Mouse (Mus musculus) cortical plate, adult 2 months (tissue): ENCODE data around the gene Haao. TPM values are rescaled to one million over a fixed set of nuclear protein-coding genes. Genes with fewer than 3 reads are reported as not detected.
"Not testable (repeated sequence)": the region's sequence is repeated elsewhere in the genome, so short reads cannot be mapped to it uniquely, and the experiment has no call there.

Experiments used
- H3K27ac ChIP-seq: fragments of 200-500 bp; 2 replicates; pipeline ENCODE4 v1.5.1; 2012; ENCODE audit warnings: low read length, control low read depth, inconsistent platforms; ENCODE audit not compliant: insufficient read depth
- H3K4me1 ChIP-seq: fragments of 200-500 bp; 2 replicates; pipeline ENCODE4 v1.6.1; 2011; ENCODE audit warnings: low read length; ENCODE audit not compliant: control insufficient read depth, insufficient read depth
- H3K4me3 ChIP-seq: fragments of 200-500 bp; 2 replicates; pipeline ENCODE4 v1.5.1; 2011; ENCODE audit warnings: mild to moderate bottlenecking, low read length, control low read depth; ENCODE audit not compliant: insufficient read depth
- CTCF ChIP-seq: fragments of 200-500 bp; IDR thresholded peaks from 2 replicates; pipeline ENCODE4 v1.5.1; 2011; ENCODE audit warnings: mild to moderate bottlenecking, control low read depth, low read length; ENCODE audit not compliant: insufficient read depth; ENCODE audit errors: extremely low read depth
- POLR2A ChIP-seq: fragments of 200-500 bp; IDR thresholded peaks from 2 replicates; pipeline ENCODE4 v1.6.1; 2011; ENCODE audit warnings: mild to moderate bottlenecking, low read length, control low read depth; ENCODE audit not compliant: insufficient read depth; ENCODE audit errors: extremely low read depth
- polyA plus RNA-seq: library from polyadenylated mRNA; depleted of rRNA; stranded (reverse); fragments of >200 nt; gene quantifications from 2 replicates; pipeline ENCODE4 v1.2.3, GENCODE M21; 2012

The Haao gene
- polyA plus RNA-seq, 1 experiment: 0.88 TPM

DNA sequence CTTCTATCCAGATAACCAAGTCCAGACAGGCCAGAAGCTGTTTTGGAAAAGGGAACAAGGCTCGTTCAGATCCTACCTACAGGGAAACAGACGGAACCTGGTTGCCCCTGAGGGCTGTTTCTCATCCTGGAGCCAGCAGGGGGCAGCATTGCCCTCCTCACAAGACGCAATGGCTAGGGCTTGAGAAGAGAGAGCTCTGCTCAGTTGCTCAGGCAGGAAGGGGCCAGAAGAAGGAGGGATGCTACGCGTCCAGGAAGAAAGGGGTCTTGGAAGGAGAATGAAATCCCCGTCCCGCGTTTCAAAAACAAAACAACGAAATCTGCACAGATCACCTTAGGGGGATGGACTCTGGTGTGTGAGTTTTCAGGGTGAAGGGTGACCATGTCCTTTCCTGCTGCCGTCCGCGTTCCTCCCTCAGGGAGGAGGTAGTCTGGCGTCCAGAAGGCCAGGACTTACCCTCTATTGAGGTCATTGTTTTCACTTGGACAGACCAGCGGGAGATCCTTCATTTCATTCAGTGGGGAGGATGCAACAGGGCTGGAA lies 25.1 kb upstream of the Haao start:
- TF ChIP-seq CTCF: peak; percentile 93
- TF ChIP-seq POLR2A: no peak
- H3K4me1 ChIP-seq: no peaks in the 10 kb centered on the region
- no peak overlapping the region for H3K4me3 ChIP-seq
- no peak overlapping the region for H3K27ac ChIP-seq

DNA sequence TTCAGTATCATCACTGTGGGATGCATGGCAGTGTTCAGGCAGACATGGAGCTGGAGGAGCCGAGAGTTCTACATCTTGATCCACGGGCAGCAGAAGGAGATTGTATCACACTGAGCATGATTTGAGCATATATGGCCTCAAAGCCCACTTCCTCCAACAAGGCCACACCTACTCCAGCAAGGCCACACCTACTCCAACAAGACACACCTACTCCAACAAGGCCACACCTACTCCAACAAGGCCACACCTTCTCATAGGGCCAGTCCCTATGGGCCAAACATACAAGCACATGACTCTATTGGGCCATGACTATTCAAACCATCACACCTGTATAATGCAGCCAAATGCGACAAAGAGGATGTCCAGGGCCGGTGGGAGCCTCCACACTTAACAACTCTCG lies 23.6 kb upstream of the Haao start:
- Histone ChIP-seq H3K27ac (no peak overlapping the region), H3K4me1 (no peaks in the 10 kb centered on the region), H3K4me3 (no peak overlapping the region)
- TF ChIP-seq POLR2A (no peak), CTCF (no peak)

GRCm38 (mm10) chr17:83870385-83870784 lies 22.6 kb upstream of the Haao start:
- Histone ChIP-seq H3K27ac (no peak overlapping the region), H3K4me3 (no peak overlapping the region), H3K4me1 (no peaks in the 10 kb centered on the region)
- TF ChIP-seq CTCF (no peak), POLR2A (no peak)

GRCm38 (mm10) chr17:83866582-83866981 lies 18.8 kb upstream of the Haao start:
- no peak overlapping the region for H3K27ac ChIP-seq
- TF ChIP-seq CTCF (peak; percentile 59), POLR2A (no peak)

DNA sequence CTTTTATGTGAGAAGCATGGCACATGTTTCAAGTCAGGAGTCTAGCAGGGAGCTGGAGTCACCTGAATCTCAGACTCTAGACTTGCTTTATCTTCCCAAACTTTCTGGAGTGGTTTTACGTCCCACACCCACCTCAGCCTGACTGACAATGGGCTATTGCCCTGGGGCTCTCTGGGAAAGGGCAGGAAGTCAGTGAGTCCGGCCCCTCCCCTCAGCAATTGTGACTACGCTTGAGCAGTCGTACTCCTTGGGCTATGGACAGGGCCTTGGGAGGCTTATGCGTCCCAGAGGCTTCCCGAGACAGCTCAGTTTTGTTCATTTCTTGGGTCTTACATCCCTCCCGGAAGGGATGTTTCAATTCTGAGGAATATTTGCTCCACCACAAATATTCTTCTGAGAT lies 17.6 kb upstream of the Haao start:
- no peak overlapping the region for H3K4me3 ChIP-seq
- H3K27ac ChIP-seq: no peak overlapping the region
- H3K4me1 ChIP-seq: no peaks in the 10 kb centered on the region
- TF ChIP-seq POLR2A (no peak), CTCF (no peak)

More at GRCm38 (mm10) chr17:83866582-83866981, 18.8 kb upstream of the Haao start:
- H3K4me1 ChIP-seq: no peaks in the 10 kb centered on the region
- no peak overlapping the region for H3K4me3 ChIP-seq

DNA sequence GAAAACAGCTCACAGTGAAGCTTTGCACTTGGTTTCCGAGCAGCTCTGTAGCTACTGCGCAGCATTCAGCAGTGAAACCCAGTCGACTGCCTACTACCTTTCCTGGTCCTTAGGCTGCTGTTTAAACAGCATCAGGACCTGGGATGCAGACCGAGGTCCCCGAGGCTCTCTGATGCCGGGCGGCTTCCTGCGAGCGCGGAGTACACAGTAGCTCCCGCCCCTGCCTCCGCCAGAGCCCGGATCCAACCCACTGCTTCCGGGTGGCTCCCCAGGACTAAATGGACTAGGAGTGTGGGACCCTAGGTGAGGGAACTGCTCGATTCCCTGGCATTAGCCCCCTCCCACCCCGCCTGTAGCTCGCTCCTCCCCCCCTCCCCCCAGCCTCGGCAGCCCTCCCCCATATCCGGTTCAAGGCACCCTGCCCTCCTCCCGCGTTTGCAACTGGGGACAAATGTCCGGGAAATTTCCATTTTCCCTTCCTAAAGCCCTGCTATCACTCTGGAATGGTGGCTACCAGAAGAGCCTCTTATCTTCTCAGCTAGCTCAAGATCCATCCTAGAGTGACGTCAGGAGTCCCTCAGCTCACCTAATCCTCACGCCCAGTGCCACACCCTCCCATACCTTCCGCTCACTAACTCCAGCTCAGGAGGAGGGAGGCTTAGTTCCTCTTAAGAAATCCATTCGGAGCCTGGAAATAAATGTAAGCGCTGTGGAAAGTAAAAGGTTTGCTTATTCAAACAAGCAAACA lies 14.5 kb upstream of the Haao start:
- H3K4me1 ChIP-seq: no peaks in the 10 kb centered on the region; the same call in 1 of the 2 replicates
- peak overlapping the region; percentile 77 for H3K27ac ChIP-seq
- TF ChIP-seq CTCF: no peak
- peak; percentile 42; the same call in 1 of the 2 replicates for TF ChIP-seq POLR2A
- peak overlapping the region; percentile 89 for H3K4me3 ChIP-seq

DNA sequence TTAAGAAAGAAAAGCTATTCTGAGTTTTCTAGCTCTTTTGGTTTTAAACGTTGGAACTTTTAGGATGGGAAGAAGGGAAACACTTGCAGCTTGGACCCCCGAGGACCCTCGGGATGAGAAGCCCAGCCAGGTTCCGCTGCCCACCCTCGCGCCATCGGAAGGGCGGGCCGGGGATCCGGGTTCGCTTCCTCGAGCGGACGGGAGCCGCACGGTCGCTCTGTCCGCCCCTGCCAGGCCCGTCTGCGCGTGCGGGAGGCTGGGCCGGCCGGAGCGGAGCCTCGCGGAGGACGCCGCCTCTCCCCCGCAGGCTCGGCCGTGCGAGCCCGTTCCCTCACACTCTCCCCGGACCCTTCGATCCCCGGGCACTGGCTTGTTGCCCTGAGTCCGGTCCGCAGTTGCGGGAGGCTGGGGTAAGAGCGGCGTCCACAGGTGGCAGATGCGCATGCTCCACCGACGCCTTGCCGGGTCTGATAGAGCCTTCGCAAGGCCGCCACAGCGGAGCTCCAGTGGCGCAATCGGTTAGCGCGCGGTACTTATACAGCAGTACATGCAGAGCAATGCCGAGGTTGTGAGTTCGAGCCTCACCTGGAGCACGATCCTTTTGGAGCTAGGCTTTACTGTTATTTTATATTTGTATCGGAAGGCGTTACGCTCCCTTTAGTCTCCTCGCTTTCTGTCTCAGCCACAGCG lies 13.8 kb upstream of the Haao start:
- Histone ChIP-seq H3K4me1 (no peaks in the 10 kb centered on the region; the same call in 1 of the 2 replicates), H3K27ac (peak overlapping the region; percentile 90), H3K4me3 (peak overlapping the region; percentile 89)
- TF ChIP-seq POLR2A (no peak; the same call in none of the 2 replicates), CTCF (no peak)

GRCm38 (mm10) chr17:83860968-83861367 lies 13.2 kb upstream of the Haao start:
- H3K27ac ChIP-seq, H3K4me1 ChIP-seq: not testable (repeated sequence)
- peak overlapping the region; percentile 89; the same call in 1 of the 2 replicates for H3K4me3 ChIP-seq

DNA sequence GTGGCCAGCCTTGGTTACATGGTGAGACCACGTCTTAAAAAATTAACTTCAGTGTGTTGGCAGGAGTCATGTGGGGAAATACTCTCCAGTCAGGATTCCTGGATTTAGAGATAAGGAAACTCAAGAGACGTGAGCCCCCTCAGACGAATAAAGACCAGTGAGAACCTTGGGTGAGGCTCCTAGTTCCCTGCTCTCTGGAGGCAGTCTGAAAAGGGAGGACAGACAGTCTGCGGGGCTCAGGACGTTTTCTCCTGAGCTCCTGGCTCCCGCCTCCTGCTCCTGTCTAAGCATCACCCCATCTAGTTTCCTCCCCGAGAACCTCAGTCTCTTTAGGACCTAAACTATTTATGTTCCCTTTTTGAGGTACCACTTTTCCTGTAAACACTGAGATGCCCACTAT lies 12.5 kb upstream of the Haao start:
- TF ChIP-seq CTCF (no peak), POLR2A (no peak)
- H3K27ac ChIP-seq: no peak overlapping the region

More for the DNA sequence above, 12.5 kb upstream of the Haao start:
- H3K4me3 ChIP-seq: no peak overlapping the region
- H3K4me1 ChIP-seq: no peaks in the 10 kb centered on the region; the same call in 1 of the 2 replicates
